Mouse (Mus musculus) cerebellum, adult 18-20 months (tissue): ENCODE results near the gene Tm4sf20.
A peak's percentile ranks its signal among the peaks of the same experiment; 100 is the strongest.

Experiments used
- DNase-seq, 2 experiments: peaks; one replicate each; pipeline ENCODE4 v3.0.0; 2021

Tm4sf20 gene

GRCm38 (mm10) chr1:82768269-82768668 is at the start of gene Tm4sf20:
Gene Tm4sf20 (minus strand): TSS chr1:82768461.
- DNase-seq: no peak

- DNase-seq: no peak
Measured at GRCm38 (mm10) chr1:82815941-82816716, 47.9 kb upstream of the Tm4sf20 start.

GRCm38 (mm10) chr1:82811766-82812165 is 43.5 kb upstream of the Tm4sf20 start:
- no peak for DNase-seq

DNA sequence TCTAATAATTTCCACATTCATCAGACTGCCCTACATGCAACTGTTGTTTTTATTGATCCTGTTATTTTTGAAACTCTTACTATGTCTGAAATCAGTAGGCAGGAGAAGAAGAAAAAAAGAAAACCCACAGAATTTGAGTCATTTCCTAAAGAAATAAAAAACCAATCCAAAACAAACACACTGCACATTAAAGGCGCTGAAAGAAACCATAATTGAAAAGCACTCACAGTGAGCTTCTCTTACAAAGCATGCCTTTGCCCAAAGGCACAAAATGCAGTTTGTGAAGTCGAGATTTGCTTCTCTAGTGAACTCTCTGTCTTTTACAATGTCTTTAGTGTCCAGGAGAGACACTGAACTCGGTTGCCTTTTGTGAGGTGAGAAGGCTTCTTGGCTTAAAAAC is 40.3 kb upstream of the Tm4sf20 start:
- no peak for DNase-seq

GRCm38 (mm10) chr1:82807206-82807605 is 38.9 kb upstream of the Tm4sf20 start:
- DNase-seq: no peak

DNA sequence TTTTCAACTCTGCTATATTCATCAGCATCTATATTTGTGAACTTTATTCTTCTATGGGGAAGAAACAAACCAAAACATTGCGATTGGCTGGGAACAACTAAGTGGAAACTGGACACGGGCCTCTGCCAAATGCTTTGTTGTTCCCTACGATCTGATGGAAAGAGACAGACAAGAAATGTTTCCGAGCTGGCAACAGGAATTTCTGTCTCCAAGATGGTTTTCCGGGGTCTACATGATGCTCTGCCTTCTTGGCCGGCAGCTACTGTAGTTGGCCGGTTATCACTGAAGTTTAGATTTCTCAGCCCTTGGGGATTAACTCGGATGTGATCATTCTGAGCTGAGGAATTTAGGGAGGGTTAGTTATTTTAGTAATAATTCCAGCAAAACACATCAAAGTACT is 38.1 kb upstream of the Tm4sf20 start:
- no peak for DNase-seq

- no peak for DNase-seq
Measured at GRCm38 (mm10) chr1:82804059-82804458, 35.8 kb upstream of the Tm4sf20 start.

DNA sequence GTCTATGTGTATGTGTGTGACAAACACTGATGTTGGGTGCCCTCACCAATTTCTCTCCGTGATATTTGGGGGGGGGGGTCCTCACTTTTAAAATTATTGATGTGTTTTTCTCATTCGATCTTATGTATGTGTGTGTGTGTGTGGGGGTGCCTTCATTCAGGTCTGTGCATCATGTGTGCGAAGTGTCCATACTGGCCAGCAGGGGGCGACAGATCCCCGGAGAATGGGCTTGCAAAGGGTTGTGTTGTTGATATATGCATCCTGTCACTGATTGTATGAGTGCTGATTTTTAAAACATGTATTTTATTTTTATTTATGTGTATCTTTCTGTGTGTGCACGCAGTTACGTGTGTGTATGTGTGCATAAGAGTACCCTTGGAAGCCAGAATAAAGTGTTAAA is 35.3 kb upstream of the Tm4sf20 start:
- DNase-seq: no peak

DNA sequence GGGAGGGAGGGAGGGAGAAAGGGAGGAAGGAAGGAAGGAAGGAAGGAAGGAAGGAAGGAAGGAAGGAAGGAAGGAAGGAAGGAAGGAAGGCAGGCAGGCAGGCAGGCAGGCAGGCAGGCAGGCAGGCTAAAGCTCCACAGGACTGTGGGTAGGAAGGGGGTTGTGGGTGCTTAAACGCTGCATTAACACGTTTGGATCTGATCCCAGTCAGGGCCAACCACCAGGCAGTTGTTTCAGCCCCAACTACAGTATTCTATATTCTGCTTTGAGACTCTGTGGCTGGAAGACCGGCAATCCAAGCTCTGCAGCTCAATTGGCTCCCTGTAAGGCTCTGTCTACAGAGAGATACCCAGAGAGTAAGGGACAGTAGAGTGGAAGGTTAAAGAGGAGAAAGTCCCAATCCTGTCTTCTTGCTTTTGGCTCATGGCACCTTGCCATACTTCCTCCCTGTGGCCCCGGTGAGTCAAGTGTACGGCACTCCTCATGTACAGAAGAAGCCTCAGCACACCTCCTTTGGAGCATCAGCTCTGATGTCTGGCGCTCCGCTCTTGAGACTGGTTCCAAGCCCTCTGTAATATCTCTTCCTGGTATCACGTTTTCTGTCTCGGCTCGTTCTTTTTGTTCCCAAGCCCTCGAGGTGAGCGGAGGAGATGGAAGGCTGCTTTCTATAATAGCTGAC is 33.0 kb upstream of the Tm4sf20 start:
- peak in 1 of 2 experiments; percentile 10 for DNase-seq

DNA sequence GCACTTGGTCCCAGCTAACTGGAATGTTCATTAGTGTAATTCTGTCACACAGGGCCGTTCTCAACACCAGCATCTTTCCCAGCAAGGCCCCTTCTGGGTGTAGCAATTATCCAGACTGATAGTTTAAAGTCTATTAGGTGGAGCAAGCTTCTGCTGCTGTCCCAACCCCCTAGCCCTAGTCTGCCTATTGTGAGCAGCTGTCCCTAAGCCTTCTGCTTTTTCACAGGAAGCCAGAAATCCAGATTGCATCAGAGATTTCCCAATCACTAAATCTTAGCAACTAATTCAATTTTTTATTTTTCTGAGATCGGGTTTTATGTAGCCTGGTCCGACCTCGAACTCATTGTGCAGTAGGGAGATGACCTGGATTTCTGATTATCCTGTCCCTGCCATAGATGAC is 30.7 kb upstream of the Tm4sf20 start:
- no peak for DNase-seq

DNA sequence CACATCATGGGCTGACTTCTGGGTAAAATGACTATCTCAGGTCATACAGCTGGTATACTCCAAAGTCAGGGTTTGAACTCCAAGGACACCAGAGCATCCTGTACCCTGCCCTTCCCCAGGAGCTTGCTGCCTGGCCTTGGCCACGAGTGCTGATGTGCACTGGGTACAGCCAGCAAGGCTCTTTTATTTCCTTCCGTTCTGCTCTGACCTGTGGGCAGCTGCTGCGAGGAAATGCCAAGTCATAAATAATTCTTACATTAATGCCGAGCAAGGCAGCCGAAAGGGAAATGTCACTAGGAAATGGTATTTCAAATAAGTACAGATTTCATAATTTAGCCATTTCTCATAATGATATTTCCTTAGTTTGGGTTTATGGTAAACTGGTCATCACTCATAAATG is 30.0 kb upstream of the Tm4sf20 start:
- no peak for DNase-seq

GRCm38 (mm10) chr1:82797088-82797487 is 28.8 kb upstream of the Tm4sf20 start:
- no peak for DNase-seq

DNA sequence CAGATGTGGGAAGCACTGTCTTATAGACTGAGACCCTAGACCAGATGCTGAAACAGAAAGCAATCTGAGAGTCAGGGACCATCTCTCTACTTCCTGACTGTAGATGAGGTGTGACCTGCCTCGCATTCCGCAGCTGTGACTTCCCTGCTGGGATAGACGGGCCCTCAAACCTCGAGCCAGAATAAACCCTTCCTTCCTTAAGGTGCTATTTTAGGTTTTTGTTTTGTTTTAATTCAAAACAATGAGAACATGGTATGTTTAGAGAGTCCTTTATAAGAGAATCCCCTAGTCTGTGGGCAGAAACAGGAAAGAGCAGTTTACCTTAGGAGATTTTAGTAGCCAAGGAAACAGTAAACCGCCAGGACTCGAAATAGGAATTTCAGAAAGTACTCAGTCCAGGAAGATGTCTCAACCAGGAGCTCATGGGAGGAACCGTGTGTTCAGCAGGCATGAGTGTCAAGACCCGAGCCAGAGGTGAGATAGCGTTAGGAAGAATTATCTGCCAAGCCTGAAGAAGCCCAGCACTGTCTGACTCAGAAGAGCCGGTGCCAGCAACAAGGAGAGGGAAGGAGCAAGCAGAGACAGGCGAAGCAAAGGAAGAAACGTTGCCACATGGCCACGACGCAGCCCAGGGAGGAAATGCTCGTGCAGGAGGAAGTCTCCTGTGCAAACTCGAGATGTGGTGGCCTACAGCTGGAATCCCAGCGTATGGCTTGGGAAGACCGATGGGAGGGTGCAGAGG is 27.6 kb upstream of the Tm4sf20 start:
- no peak for DNase-seq

DNA sequence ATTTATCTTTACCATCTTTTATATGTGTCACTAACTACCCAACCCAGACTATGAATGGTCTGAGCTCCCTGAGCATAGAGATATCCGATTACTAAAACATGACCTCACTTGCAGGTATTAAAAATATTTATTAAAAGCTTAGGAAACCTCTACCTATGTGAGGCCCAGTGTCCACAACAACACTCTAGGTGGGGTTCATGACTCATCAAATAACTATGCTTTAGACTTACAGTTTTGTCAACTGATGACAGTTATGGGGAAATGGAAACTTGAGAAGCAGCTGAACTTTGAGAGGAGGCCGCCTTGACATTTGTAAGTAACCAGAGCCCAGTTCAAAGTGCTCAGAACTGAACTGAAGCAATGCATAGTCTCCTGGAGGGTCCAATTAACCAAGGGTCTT is 26.9 kb upstream of the Tm4sf20 start:
- DNase-seq: no peak

DNA sequence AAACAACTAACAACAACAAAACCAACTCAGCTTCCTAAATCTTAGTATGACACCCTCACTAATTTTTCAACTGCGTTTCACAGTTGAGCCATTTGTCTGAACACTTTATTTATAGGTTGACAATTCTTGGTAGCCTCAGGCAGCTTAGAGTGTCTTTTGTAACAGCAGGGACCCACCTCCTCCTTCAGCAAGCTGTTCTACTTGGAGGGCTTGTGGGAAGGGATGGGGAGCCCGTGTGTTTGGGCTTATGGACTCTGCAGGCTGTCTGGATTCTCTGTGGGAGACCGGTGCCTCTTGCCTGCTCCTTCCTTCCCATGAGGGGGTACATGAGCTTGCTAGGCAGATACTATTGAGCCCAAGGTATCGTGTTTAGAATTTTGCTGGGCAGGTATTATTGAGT is 25.7 kb upstream of the Tm4sf20 start:
- DNase-seq: no peak

DNA sequence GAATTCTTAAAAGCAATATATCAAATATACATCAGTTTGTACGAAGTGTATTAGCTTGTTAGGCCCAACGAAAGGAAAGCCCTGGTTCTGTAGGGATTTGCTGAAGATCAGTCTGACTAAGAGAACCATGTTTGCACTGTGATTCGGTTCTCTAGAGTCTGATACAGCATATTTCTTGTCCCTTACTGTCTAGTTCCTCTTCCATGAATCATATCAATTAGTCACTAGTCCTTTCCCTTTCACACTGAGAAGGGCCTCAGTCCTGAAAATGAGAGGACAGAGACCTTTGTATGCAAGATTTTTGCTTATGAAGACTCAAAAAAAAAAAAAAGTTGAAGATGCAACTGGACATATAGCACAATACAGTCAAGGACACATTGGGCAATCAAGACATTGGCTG is 24.8 kb upstream of the Tm4sf20 start:
- no peak for DNase-seq

DNA sequence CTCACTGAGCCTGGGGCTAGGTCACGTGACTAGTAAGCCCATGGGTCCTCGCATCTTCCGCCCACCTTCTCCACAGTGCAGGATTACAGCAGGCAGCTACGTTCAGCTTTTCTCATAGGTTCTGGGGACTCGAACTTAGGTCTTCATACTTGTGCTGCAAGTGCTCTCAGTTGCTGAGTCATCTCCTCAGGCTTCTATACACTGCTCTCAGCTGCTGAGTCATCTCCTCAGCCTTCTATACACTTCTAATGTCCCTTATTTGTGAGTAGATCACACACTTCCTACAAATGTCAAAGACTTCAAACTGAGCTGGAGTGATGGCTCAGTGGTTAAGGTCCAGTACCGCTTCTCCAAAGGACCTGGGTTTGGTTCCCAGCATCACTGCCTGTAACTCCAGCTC is 24.0 kb upstream of the Tm4sf20 start:
- DNase-seq: no peak

DNA sequence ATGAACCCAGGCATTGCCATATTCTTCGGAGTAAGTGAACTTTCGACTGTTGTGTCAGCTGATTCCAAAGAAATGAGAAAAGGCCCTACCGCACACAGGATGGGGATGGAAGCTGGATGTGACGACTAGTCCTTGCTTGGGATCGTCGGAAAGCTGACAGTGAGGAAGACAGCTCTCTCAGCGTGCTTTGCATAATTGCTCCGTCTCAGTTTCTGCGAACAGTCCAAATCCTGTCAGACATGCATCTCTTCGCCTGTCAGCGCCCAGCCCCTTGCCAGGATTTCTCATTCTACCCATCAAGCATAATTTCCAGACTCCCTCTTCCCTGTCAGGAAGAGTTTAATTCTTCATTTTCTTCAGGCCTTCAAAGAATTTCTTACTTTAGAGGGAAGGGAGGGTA is 22.8 kb upstream of the Tm4sf20 start:
- DNase-seq: no peak

GRCm38 (mm10) chr1:82788070-82788469 is 19.8 kb upstream of the Tm4sf20 start:
- peak; percentile 17 to 20 for DNase-seq

DNA sequence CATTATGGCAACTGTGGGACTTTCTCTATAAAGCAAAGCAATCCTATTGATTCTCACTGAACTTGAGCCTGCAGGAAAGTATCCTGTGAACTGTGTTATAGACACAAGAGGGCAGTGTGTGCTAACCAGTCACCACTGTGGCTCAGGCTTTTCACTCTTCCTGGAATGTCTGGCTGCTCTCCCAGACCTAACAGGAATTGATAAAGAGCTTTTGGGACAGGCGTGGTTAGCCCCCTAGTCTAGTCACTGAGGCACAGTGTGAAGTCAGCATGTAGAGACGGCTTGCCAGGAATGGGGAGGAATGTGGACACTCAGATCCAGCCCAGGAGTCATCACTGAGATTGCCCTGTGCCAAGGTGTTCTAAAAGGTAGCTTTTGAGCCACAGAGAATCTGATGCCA is 19.2 kb upstream of the Tm4sf20 start:
- peak; percentile 44 to 54 for DNase-seq

DNA sequence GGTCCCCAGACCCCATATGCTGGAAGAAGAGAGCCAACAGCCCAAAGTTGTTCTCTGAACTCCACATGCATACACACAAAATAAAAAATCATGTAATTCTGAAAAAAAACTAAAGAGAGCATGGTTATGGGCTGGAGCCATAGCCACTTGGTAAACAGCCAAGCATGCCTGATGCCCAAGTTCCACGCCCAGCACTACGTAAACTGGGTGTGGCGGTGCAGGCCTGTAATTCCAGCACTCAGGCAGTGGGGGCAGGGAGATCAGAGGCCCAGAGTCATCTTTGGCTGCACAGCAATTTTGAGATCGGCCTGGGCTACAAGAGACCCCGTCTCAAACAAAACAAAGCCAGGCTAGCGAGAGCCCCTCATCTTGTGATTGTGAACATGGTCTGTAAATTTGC is 17.3 kb upstream of the Tm4sf20 start:
- DNase-seq: no peak

- DNase-seq: no peak
Measured at GRCm38 (mm10) chr1:82783559-82783958, 15.3 kb upstream of the Tm4sf20 start.

DNA sequence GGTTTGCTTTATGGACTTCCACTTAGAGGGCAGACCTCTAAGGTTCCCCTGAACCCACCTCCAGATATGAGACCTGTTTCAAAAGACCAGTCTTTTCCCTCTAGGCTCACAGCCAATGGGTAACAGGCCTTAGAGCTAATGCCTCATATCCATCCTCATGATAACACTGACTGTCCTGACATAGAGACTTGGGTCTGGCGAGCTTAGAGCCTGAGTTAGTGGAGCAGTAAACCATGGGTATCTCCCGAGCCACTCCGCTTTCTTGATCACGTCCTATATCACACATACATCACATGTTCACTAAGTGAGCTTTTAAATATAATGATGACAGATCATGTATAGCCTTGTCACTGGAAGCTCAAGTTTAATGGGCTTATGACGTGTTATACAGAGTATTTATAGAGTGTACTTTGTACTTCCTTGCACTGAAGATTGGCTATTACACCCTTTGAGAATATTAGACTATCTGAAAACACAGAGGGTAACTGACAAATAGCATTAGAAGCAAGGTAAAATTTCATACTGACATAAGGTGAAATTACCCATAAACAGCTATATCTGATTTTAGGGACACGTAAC is 11.2 kb upstream of the Tm4sf20 start:
- DNase-seq: no peak

DNA sequence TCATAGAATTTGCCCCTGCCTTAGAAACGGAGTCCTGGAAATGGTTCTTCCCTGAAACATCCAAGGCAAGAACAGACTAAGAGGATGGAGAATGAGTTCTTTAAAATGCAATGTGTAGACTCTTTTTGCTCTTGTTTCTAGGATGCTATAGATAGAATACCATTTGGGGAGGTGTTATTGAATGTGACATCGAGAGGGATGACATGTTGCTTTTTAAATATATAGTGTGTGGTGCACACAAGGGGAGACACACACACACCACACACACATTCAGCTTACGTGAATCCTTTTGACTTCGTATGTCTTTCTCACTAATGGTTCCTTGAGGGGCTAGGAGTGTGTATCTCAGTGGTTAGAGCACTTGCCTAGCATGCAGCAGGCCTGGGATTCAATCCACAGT is 7.0 kb upstream of the Tm4sf20 start:
- no peak for DNase-seq
